Mouse (Mus musculus) limb, embryonic 11.5 days (tissue): Measurements from ENCODE around the gene Fbxw7. TPM values are rescaled to one million over a fixed set of nuclear protein-coding genes. Genes with fewer than 3 reads are reported as not detected.
"Not testable (repeated sequence)": the region's sequence is repeated elsewhere in the genome, so short reads cannot be mapped to it uniquely, and the experiment has no call there.

Experiments
- ATAC-seq: fragments of 200-750 bp; cut with Nextera tagmentation; 2 replicates; pipeline ENCODE4 v1.8.0; 2017; ENCODE audit warnings: low read depth; ENCODE audit not compliant: insufficient number of reproducible peaks, low FRiP score, low TSS enrichment
- DNase-seq: peaks from one replicate; pipeline ENCODE4 v3.0.0-alpha.2; 2015; ENCODE audit warnings: low spot score
- H3K27ac ChIP-seq: fragments of 300-500 bp; sonication (generic); replicated peaks from 2 replicates; pipeline ENCODE4 v1.5.1; 2014; ENCODE audit warnings: low read depth, mild to moderate bottlenecking, low read length
- H3K27me3 ChIP-seq: fragments of 300-500 bp; sonication (generic); 2 replicates; pipeline ENCODE4 v1.6.1; 2014; ENCODE audit warnings: mild to moderate bottlenecking, low read length, mixed read lengths; ENCODE audit not compliant: control insufficient read depth, insufficient read depth
- H3K36me3 ChIP-seq: fragments of 300-500 bp; sonication (generic); 2 replicates; pipeline ENCODE4 v1.6.1; 2014; ENCODE audit warnings: mild to moderate bottlenecking, low read length, moderate library complexity, mixed read lengths; ENCODE audit not compliant: control insufficient read depth, insufficient read depth
- H3K4me1 ChIP-seq: fragments of 300-500 bp; sonication (generic); 2 replicates; pipeline ENCODE4 v1.6.1; 2014; ENCODE audit warnings: low read length, mixed read lengths; ENCODE audit not compliant: control insufficient read depth, insufficient read depth
- H3K4me2 ChIP-seq: fragments of 300-500 bp; sonication (generic); 2 replicates; pipeline ENCODE4 v1.6.1; 2014; ENCODE audit warnings: low read depth, mild to moderate bottlenecking, moderate library complexity; ENCODE audit not compliant: severe bottlenecking
- H3K4me3 ChIP-seq: fragments of 300-500 bp; sonication (generic); 2 replicates; pipeline ENCODE4 v1.5.1; 2014; ENCODE audit warnings: low read depth, low read length
- H3K9ac ChIP-seq: fragments of 300-500 bp; sonication (generic); 2 replicates; pipeline ENCODE4 v1.6.1; 2014; ENCODE audit warnings: mild to moderate bottlenecking, low read length
- H3K9me3 ChIP-seq: fragments of 300-500 bp; sonication (generic); 2 replicates; pipeline ENCODE4 v1.6.1; 2016; ENCODE audit warnings: low read length; ENCODE audit not compliant: control insufficient read depth
- WGBS: fragments of 180-500 bp; shearing (Covaris S2); extraction: QIAGEN DNeasy Blood & Tissue Kit; methylation state at CpG from one replicate; pipeline ENCODE4 v1.1.7; 2014; 5-methylcytosine and 5-hydroxymethylcytosine counted together
- polyA plus RNA-seq: library from polyadenylated mRNA; unstranded; fragments of >200 nt; fragmentation: Nextera tagmentation; extraction: Ambion mirVana; gene quantifications from 2 replicates; pipeline ENCODE4 v1.2.1, GENCODE M21; 2014

Gene Fbxw7
- polyA plus RNA-seq, 1 experiment from 2014 or later: 8.5 TPM

- DNase-seq (no peak), ATAC-seq (no peak)
- H3K9ac ChIP-seq: no peak overlapping the region
- H3K9me3 ChIP-seq: no peaks in the 10 kb centered on the region
- H3K4me2 ChIP-seq: no peak overlapping the region
- H3K4me3 ChIP-seq: no peak overlapping the region
- no peaks in the 10 kb centered on the region for H3K36me3 ChIP-seq
- H3K4me1 ChIP-seq: no peaks in the 10 kb centered on the region
- H3K27me3 ChIP-seq: no peaks in the 10 kb centered on the region
- 85% methylated on average over 7 of the region's 7 CpGs for WGBS
- no peak overlapping the region for H3K27ac ChIP-seq
Observed at GRCm38 (mm10) chr3:84852877-84853276, 37.8 kb downstream of the Fbxw7 start.

- H3K27me3 ChIP-seq: no peaks in the 10 kb centered on the region
- ATAC-seq: no peak
- no peaks in the 10 kb centered on the region for H3K36me3 ChIP-seq
- H3K9ac ChIP-seq: no peak overlapping the region
- no peak overlapping the region for H3K4me3 ChIP-seq
- H3K4me2 ChIP-seq: no peak overlapping the region
- 78% methylated on average over 1 of the region's 1 CpGs for WGBS
- no peaks in the 10 kb centered on the region for H3K9me3 ChIP-seq
- H3K4me1 ChIP-seq: no peaks in the 10 kb centered on the region
- no peak overlapping the region for H3K27ac ChIP-seq
- DNase-seq: no peak
Observed at GRCm38 (mm10) chr3:84854440-84854839, 39.4 kb downstream of the Fbxw7 start.

GRCm38 (mm10) chr3:84860669-84861068 lies 45.6 kb downstream of the Fbxw7 start:
- H3K4me1 ChIP-seq: no peaks in the 10 kb centered on the region
- no peak overlapping the region for H3K9ac ChIP-seq
- WGBS: 77% methylated on average over 1 of the region's 1 CpGs
- H3K27ac ChIP-seq: no peak overlapping the region
- DNase-seq (no peak), ATAC-seq (no peak)
- H3K36me3 ChIP-seq: no peaks in the 10 kb centered on the region
- no peaks in the 10 kb centered on the region for H3K27me3 ChIP-seq
- no peak overlapping the region for H3K4me2 ChIP-seq
- H3K4me3 ChIP-seq: no peak overlapping the region
- no peaks in the 10 kb centered on the region for H3K9me3 ChIP-seq

DNA sequence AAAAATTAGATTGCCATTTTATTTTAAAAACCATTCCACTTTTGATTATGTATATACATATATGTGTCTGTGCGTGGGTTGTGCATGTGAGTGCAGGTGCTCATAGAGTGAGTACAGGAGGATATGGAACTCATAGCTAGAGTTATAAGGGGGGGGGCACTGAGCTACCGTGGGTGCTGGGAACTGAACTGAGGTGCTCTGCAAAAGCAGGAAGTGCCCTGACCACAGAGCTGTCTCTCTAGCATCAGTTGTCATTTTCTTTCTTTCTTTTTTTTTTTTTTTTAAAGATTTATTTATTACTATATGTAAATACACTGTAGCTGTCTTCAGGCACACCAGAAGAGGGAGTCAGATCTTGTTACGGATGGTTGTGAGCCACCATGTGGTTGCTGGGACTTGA lies 46.7 kb downstream of the Fbxw7 start:
- not testable (repeated sequence) for H3K36me3 ChIP-seq, H3K27ac ChIP-seq, H3K4me2 ChIP-seq, H3K4me1 ChIP-seq, H3K9ac ChIP-seq, ATAC-seq, H3K9me3 ChIP-seq, H3K4me3 ChIP-seq, DNase-seq, H3K27me3 ChIP-seq
- WGBS: 94% methylated on average over 3 of the region's 3 CpGs

- Histone ChIP-seq H3K36me3 (no peaks in the 10 kb centered on the region), H3K9ac (no peak overlapping the region), H3K27ac (no peak overlapping the region), H3K27me3 (no peaks in the 10 kb centered on the region), H3K4me3 (no peak overlapping the region), H3K4me1 (no peaks in the 10 kb centered on the region), H3K9me3 (no peaks in the 10 kb centered on the region), H3K4me2 (no peak overlapping the region)
- WGBS: 70% methylated on average over 3 of the region's 3 CpGs
- DNase-seq: no peak
- no peak for ATAC-seq
Observed at GRCm38 (mm10) chr3:84865684-84866083, 50.6 kb downstream of the Fbxw7 start.

GRCm38 (mm10) chr3:84866866-84867265 lies 51.8 kb downstream of the Fbxw7 start:
- DNase-seq (no peak), ATAC-seq (no peak)
- WGBS: 74% methylated on average over 4 of the region's 4 CpGs

GRCm38 (mm10) chr3:84867434-84867975 lies 52.4 kb downstream of the Fbxw7 start:
- no peak for ATAC-seq
- Histone ChIP-seq H3K27me3 (no peaks in the 10 kb centered on the region), H3K4me1 (no peaks in the 10 kb centered on the region), H3K4me2 (no peak overlapping the region), H3K27ac (no peak overlapping the region), H3K9ac (no peak overlapping the region), H3K9me3 (no peaks in the 10 kb centered on the region), H3K36me3 (no peaks in the 10 kb centered on the region), H3K4me3 (no peak overlapping the region)
- DNase-seq: no peak
- WGBS: 46% methylated on average over 1 of the region's 1 CpGs

More at GRCm38 (mm10) chr3:84866866-84867265, 51.8 kb downstream of the Fbxw7 start:
- no peaks in the 10 kb centered on the region for H3K9me3 ChIP-seq
- H3K27ac ChIP-seq: no peak overlapping the region
- H3K4me2 ChIP-seq: no peak overlapping the region
- no peaks in the 10 kb centered on the region for H3K4me1 ChIP-seq
- H3K4me3 ChIP-seq: no peak overlapping the region
- H3K36me3 ChIP-seq: no peaks in the 10 kb centered on the region
- no peaks in the 10 kb centered on the region for H3K27me3 ChIP-seq
- H3K9ac ChIP-seq: no peak overlapping the region

GRCm38 (mm10) chr3:84867991-84868390 lies 52.9 kb downstream of the Fbxw7 start:
- DNase-seq (no peak), ATAC-seq (no peak)
- no peaks in the 10 kb centered on the region for H3K4me1 ChIP-seq
- no peaks in the 10 kb centered on the region for H3K36me3 ChIP-seq
- no peak overlapping the region for H3K4me2 ChIP-seq
- no peak overlapping the region for H3K9ac ChIP-seq
- 5% methylated on average over 1 of the region's 1 CpGs for WGBS
- H3K27ac ChIP-seq: no peak overlapping the region
- no peak overlapping the region for H3K4me3 ChIP-seq
- H3K27me3 ChIP-seq: no peaks in the 10 kb centered on the region
- no peaks in the 10 kb centered on the region for H3K9me3 ChIP-seq

GRCm38 (mm10) chr3:84870126-84870525 lies 55.1 kb downstream of the Fbxw7 start:
- ATAC-seq (no peak), DNase-seq (no peak)
- no peak overlapping the region for H3K9ac ChIP-seq
- no peaks in the 10 kb centered on the region for H3K4me1 ChIP-seq
- H3K27ac ChIP-seq: no peak overlapping the region
- H3K4me2 ChIP-seq: no peak overlapping the region
- H3K27me3 ChIP-seq: no peaks in the 10 kb centered on the region
- H3K9me3 ChIP-seq: no peaks in the 10 kb centered on the region
- no peaks in the 10 kb centered on the region for H3K36me3 ChIP-seq
- H3K4me3 ChIP-seq: no peak overlapping the region
